Mouse (Mus musculus) erythroid progenitor cell, adult 5-6 weeks (primary cell): Measurements from ENCODE around the gene Dennd1a. TPM values are rescaled to one million over a fixed set of nuclear protein-coding genes. Genes with fewer than 3 reads are reported as not detected.

Experiments
- ATAC-seq: replicated peaks from 2 replicates; pipeline ENCODE4 v1.8.0; 2016; ENCODE audit warnings: moderate number of reproducible peaks, mild to moderate bottlenecking, moderate TSS enrichment, inconsistent platforms; ENCODE audit not compliant: poor library complexity, low FRiP score, severe bottlenecking
- total RNA-seq, 2 experiments: library from RNA; stranded (forward) in 1 of 2; stranded (reverse) in 1 of 2; fragments of 150-400 nt in 1 of 2; fragments of 186-747, 209-891 nt in 1 of 2; gene quantifications; 2 replicates each; pipeline versions ENCODE4 v1.2.3 to v1.2.4; 2015 to 2017; ENCODE audit warnings: low replicate concordance in 2 of 2

Gene Dennd1a
- 34.8 and 48.7 TPM in 2 replicates for total RNA-seq (2015; ENCODE audit: low replicate concordance)
- 30.4 and 52.1 TPM in 2 replicates for total RNA-seq (2017; ENCODE audit: low replicate concordance)

DNA sequence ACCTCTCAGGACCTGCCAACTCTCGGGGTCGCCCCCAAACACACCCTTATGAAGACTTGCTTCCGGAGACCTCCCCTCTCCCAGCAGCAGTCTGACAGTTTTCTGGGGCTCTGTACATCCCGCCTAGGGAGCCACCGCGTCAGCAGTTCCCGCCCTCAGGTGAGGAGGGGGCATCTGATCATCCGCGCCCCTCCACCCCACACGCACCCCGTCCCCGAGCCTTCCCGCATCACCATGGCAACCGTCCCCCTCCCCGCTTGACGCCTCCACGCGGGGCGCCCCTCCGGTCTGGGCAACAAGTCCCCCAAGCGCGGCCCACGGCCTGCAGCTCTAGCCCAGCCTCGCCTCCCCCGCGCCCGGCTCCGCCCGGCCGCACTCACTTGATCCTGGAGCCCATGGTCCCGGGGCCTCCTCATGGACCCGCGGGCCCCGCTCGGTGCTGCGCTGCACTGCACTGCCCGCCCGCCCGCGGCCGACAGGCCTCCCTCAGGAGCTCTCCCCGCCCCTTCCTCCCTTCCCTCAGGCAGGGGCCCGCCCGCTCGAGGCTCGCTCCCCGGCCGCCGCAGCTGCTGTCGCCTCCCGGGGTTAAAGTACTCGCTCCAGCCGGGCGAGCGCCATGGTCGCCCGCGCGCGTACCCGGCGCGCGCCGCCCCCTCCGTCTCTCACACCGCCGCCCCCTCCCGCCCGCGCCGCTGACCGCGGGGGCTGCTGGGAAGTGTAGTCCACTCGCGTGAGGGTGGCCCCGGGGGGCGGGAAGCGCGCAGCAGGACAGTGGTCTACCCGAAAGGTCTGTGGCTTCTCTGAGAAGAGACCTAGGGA, at the start of gene Dennd1a:
Gene Dennd1a, minus strand, starts transcription at position 658 of the 819 bp plus-strand sequence.
- peak; percentile 88 for ATAC-seq

DNA sequence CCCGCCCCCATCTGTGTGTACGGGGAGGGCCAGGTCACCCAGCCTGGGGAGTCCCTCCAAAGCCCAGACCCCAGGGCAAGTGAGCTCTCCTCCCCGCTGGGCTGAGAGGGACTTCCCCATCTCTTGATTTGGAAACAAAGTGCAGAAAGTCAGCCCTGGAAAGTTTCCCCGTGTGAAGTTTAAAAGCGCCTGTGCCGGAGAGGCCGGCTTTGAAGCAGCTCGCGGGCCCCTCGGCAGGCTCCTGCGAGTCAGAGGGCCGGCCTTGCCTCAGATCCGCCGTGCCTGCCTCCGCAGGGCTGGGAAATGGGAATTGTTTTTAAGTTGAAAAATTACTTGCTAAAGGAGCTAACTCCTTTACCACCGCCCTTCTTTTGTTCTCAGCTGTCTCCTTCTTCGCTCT, 49.4 kb upstream of the Dennd1a start:
- no peak for ATAC-seq

DNA sequence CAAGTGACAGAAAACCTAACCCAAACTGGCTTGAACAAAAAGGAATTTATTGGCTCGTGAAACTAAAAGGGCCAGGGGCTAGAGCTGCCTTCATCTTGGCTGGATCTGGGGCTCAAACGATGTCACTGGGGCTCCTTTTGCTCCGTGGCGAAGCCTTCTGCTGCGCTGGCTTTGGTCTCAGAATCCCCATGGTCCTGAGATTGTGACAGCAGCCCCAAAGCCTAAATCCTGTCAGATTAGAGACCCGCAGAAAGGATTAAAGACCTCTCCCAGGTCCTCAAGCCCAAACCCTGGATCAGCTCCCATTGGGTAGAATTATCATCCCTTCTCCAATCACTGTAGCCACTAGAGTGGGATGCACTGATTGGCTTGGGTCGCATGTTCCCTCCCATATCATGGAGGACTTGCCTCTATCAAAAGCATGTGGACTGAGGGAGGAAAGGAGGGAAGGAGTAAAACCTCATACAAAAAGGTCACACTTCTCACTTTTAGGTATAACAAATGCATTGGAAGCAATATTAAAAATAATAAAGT, 46.5 kb upstream of the Dennd1a start:
- ATAC-seq = no peak

DNA sequence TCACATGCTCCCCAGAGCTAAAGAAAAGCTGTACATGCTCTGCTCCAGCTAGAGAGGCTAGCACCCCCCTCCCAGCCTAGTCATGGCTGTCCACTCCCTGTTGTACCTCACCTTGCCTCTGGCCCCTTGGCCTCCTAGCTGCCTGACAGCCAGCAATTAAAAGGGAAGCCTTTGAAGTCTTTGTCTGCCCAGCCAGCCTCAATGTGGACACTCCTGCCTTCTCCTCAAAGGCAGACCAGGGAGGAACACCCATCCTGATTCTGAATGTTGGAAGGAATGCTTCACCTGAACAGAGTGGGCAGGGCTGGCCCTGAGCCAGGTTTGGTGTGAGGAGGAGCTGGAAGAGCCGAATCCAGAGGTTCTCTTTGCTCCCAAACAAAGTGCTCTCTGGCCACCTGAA, 39.5 kb upstream of the Dennd1a start:
- no peak for ATAC-seq

DNA sequence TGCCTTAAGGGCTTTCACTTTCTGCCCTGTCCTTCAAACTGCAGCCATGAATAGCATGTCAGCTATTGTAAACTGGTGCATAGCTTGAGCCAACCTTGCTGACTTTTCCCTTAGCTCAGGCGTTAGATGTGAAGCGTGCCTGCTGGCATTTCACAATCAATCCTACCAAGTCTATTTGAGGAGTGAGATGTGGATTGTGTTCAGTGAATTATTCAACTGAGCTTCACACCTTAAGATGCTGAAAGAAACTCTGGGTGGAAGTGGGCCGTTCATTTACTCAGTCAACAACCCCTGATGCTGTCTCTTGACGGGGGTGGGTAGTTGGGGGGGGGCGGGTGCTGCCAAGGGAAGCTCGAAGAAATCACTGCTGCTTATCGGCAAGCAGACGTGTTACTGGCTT, 36.2 kb upstream of the Dennd1a start:
- no peak for ATAC-seq

DNA sequence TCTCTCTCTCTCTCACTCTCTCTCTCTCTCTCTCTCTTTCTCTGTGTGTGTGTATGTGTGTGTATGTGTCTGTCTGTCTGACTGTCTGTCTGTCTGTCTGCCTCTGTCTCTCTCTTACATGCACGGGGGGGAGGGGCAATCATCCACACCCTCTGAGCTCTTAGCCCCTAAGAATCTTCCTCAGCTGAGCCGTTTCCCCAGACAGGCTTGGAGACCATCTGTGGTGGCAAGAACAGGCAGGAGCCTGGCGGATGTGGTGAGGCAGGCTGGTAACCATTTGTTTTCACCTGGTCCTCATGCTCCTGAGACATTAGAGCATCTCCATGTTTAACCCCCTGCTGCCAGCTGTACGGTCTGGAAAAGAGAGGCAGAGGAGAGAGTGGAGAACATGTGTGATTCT, 33.7 kb upstream of the Dennd1a start:
- ATAC-seq = no peak

DNA sequence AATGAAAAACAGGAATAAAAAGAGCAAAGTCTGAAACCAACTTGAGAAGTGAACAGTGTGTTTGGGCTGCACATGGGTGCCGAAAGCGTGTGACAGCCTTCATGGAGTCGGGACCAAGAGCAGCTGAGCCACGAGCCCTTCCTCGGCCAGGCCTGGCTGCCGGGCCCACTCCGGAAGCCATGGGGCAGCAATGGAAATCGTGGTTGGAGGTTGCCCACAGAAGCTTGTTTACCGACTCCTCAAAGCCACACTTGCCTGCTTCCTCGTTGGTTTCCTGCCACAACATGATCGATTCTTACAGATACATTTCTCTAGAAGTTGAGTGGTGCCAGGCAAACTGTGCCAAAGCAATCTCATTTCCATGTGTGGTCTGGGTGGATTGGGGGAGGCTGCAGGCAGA, 31.9 kb upstream of the Dennd1a start:
- no peak for ATAC-seq

DNA sequence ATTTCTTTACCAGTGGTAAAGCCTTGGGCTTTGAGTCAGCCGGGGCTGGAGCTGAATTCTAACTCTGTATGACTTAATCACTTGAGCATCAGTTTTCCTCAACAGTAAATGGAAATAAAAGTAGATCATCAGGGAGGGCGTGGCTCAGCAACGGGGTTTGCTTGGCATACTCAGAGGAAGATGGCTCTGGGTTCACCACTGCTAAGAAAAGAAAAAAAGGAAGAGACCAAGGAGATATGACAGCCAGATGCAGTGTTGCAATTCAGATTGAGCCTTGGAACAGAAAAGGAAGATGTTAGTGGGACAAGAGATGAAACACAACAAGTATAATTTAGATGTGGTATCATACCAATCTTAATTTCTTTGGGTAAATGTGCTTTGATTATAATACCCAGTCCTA, 26.2 kb upstream of the Dennd1a start:
- no peak for ATAC-seq

DNA sequence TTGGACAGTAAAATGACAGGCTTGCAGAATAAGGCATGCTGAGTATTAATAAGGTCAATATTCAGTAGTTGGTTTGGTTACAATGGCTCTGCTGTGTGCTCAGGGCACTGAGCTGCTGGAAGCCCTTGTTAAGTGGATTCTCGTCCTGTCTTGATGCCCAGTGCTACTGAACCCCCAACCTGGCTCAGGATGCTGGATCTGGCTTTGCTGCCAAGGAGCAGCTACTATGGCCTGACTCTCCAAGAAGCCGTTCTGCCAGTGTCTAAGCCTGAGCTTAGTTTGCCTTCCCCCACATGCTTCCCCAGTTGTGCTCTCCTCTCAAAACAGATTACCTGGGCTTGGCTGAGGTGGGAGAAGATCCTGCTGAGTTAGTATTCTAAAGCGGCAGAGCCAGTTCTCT, 25.7 kb upstream of the Dennd1a start:
- ATAC-seq = no peak

DNA sequence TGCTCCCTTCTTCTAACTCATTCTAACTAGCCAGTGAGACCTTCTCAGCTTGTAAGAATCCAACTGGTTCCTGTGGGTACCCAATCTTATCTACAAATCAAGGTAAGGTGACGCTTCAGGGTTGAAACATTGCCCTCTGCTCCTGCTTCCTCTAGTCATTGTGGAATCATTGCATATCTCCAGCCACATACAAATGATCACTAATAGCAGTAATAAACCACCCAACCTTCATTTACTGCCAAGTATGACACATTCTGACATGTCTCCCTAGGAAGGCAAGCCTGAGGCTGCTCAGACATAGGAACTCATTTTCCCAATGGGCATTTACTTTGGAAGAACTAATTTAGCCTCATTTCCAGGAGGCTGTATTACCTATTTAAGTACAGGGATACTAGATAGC, 18.0 kb upstream of the Dennd1a start:
- no peak for ATAC-seq

DNA sequence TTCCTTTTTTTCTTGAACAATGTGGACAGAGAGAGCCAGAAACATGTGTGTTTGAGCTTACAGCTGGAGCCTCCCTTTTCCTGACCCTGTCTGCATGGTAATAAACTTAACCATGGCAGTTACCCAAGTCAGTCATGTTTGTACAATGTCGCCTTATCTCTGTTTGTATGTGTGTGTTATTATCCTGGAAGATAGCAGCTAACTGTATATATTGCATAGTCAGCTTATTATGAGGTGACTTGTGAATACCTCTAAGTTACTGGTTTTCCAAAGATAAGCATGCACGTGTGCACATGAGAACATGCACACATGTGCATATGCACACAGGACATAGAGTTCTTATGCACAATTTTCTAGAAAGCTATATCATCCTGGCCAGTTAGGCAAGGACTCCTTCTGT, 13.8 kb upstream of the Dennd1a start:
- no peak for ATAC-seq

DNA sequence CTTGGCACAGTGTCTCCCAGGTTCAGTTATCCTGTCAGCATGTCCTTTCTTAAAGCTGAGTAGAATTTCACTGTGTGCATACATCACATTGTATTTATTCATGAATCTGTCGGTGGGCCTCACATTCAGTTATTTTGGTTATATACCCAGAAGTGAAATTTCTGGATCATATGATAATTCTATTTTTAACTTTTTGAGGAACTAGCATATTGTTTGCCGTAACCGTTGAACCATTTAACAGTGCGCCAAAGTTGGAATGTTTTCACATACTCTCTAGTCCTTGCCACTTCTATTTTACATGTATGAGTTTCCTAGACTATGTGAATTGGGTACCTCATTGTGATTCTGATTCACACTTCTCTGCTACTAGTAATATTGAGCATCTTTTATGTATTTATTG, 8.7 kb upstream of the Dennd1a start:
- ATAC-seq = no peak

DNA sequence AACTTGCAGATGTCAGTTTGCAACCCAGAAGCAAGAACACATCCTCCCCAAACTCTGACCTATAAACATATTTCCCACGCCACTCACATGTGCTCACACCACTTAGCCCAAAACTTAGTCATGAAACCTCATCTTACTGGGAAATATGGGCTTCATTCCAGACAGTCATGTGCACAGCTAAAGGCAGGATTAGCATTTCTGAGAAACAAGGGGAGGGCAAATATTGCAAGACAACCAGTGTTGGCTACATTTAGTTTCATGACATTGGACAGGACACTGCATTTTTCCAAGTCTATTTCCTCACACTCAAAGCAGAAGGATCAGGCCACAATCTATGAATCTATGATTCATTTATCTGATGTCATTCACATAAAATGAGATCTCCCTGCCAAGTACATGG, 4.3 kb upstream of the Dennd1a start:
- no peak for ATAC-seq

DNA sequence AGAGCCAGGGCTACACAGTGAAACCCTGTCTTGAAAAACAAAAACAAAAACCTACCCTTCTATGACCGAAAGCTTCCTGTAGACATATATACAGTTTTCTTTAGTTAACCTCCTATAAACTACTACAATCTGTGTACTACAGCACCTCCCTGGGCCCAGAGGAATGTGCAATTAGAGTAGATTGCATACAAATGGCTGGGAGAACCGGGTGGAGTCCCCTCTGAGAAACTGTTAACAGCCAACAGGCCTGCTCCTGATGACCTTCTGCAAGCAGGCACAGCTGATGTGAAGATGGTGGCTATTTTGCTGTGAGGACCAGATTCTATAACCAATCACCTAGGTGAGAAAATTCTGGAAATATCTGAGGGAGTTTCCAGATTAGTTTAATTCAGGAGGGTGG, 1.0 kb upstream of the Dennd1a start:
- ATAC-seq = no peak

DNA sequence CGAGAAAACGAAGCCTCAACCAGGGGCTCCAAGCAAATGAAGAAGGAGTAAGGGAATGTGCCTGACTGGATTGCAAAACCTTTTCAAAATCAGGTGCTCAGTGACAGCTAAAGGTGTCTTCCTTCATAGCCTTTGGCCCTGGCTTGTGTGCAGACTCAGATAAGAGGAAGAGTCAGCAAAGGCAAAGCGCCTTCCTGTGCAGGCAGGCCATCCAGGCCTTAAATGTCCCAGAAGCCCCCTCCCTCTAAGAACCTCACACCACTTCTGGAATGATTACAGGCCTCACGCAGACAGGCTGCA, 807 bp downstream of the Dennd1a start:
- peak; percentile 65 for ATAC-seq

DNA sequence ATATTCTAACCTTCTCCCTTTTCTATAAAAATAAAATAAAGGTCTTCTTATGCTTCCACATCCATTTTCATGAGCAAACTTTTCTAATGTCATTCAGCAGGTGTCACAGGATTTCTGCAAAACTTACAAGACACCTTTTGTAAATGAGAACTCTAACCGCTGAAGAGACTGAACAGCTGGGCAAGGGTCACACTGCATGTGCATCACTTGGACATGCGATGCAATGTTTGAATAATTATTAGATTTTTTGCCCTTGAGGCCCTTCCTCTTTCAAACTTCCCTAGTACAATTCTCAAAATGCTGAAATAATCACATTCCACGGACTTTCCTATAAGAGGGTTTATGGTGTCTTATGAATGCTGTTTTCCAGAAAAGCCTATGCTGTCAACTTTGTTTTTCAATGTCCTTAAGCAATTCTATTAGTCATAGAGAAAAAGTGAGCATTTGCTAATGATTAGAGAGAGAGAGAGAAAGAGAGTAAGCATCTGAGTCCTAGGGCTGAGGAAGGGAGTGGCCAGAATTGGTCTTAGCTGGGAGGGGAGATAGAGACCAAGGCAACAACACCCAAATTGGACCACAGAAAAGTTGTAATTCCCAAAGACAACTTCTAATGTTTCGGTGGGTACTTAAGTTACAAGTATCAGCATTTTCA, 1.3 kb downstream of the Dennd1a start:
- 0 out of 2 replicates have a peak, but pooled peaks have one; percentile 36 for ATAC-seq

DNA sequence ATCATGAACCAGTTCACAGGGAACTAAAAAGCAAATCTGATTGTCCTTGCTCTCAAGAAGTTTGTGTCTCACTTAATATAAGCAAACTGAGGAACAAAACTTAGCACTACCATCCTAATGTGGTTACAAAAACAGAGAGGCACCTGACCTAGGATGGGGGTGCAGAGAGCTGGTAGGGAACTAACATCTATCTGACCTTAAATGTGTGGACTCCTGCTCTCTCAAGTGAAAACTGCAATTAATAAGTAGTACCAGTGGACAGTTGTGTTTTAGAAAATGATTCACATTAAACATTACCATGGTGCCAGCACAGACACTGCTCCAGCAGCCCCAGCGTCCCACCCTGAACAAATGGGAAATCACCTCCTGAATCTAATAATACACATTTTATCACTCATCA, 3.2 kb downstream of the Dennd1a start:
- ATAC-seq = no peak

DNA sequence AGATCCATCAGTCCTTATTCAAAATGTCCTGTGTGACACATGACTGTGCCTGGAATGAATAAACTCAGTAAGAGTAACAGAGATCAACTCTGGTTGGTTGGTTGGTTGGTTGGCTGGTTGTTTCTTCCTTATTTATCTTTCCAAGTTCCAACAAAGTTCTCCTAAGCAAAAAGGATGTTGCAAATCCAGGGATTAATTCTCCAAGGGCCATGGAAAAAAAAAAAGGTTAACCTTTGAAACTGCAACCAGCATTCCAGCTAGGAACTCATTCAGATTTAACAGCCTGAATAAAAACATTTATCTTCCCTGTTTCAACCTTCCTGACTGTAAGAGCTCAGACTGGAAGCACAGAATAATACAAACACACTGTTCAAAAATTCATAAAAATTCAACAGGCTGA, 6.8 kb downstream of the Dennd1a start:
- no peak for ATAC-seq

DNA sequence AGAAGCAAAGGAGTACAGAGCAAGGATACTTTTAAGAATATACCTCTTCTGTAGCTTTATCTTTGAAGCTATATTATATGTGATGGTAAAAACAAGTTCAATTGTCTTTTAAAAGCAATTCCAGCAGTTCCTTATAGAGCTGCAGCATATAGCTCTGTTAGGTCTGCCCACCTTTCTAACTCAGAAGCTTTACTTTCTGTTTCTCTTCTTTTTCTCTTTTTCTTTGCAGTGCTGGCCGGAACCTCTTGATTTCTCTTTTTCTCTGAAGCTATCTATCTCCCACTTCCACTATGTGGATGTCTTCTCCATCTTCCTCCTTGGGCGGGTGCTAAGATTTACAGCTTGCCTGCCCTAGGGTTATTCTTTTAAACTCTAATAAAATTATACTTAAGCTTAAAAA, 12.2 kb downstream of the Dennd1a start:
- ATAC-seq = no peak

DNA sequence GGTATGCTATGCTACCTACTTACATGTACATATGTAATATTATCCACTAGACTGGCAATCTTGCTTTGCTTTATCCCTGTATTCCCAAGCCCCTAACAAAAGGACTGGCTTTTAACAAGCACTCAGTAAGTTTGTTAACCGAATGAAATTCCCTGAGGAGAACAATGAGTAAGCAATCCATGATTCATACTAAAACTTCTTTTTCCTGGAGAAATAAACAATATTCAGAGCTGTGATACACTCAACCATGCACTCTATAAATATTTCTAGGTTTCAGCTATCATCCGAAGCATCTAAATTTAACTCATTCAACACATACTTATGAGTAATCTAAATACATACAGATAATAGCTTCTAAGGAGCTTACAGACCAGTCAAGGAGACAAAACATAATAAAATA, 23.5 kb downstream of the Dennd1a start:
- no peak for ATAC-seq

DNA sequence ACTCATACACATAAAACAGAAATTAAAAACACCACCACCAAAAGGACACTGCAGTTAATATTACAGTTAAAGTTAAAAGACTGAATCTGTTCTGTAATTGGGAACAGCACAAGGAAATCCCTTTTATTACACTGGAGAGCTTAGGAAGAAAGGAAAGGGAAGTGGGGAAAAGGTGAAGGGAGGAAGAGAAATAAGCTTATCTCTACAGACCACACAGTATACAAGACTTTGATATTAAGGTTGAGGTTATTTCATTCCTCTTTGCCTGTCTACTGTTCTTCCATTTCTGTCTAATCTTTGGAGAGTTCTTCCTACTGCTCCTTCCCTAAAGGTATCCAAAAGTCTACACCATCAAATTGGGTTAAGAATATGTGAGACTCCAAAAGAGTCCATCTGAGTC, 28.1 kb downstream of the Dennd1a start:
- no peak for ATAC-seq
